Mouse (Mus musculus): ENCODE results near the gene Sema4d. TPM values are rescaled to one million over a fixed set of nuclear protein-coding genes. Genes with fewer than 3 reads are reported as not detected.

The Sema4d gene
- total and polyA plus RNA-seq, 3 experiments = 6.9 to 20.3 TPM; not detected in 1

- Histone ChIP-seq H3K4me3 (ENCODE audit: control insufficient read depth in 1 of 2, insufficient read depth in 1 of 2, low read depth in 2 of 2, low read length in 2 of 2) (no peak overlapping the region), H3K27ac (ENCODE audit: control insufficient read depth, low read depth, low read length) (no peak overlapping the region), H3K9me3 (replicated peaks; ENCODE audit: insufficient read depth, low read length) (no peaks in the 10 kb centered on the region), H3K27me3 (ENCODE audit: control insufficient read depth in 1 of 2, insufficient read depth in 2 of 2, low read length in 2 of 2) (no peaks in the 10 kb centered on the region), H3K79me2 (ENCODE audit: control insufficient read depth, insufficient read depth, low read length, poor library complexity) (no peaks in the 10 kb centered on the region), H3K36me3 (ENCODE audit: control insufficient read depth in 1 of 2, insufficient read depth in 2 of 2, low read length in 2 of 2) (peaks cover 0 to 10% of the 10 kb centered on the region in 2 experiments; a peak in 2 of 4 replicates), H3K4me1 (ENCODE audit: control insufficient read depth in 1 of 2, insufficient read depth in 2 of 2, low read length in 2 of 2) (peaks cover 6 to 11% of the 10 kb centered on the region in 2 experiments), H3K9ac (ENCODE audit: control insufficient read depth, low read depth, low read length, poor library complexity, severe bottlenecking) (no peak overlapping the region)
- no peak for TF ChIP-seq CHD2 (IDR thresholded peaks at IDR 0.05; ENCODE audit: low read length)
- TF ChIP-seq USF1 (IDR thresholded peaks at IDR 0.05; ENCODE audit: low read depth, low read length) = no peak
- TF ChIP-seq MAZ (IDR thresholded peaks at IDR 0.05; ENCODE audit: low read depth, low read length) = no peak
- TF ChIP-seq MYC (IDR thresholded peaks at IDR 0.05; ENCODE audit: low read depth, low read length) = no peak
- TF ChIP-seq TBP (IDR thresholded peaks at IDR 0.05; ENCODE audit: low read depth, low read length) = no peak
- TF ChIP-seq POLR2A (IDR thresholded peaks at IDR 0.05; ENCODE audit: control insufficient read depth in 1 of 2, insufficient read depth in 1 of 2, low read depth in 1 of 2, low read length in 2 of 2, poor library complexity in 1 of 2) = no peak
- TF ChIP-seq E2F4 (IDR thresholded peaks at IDR 0.05; ENCODE audit: borderline replicate concordance, low read depth, low read length) = no peak
- TF ChIP-seq POLR2AphosphoS2 (IDR thresholded peaks at IDR 0.05; ENCODE audit: low read length) = no peak
- no peak for TF ChIP-seq MAX (IDR thresholded peaks at IDR 0.05; ENCODE audit: low read length)
- TF ChIP-seq NELFE (IDR thresholded peaks at IDR 0.05; ENCODE audit: low read depth, low read length) = no peak
- TF ChIP-seq ZC3H11A (IDR thresholded peaks at IDR 0.05; ENCODE audit: low read depth, low read length) = no peak
- TF ChIP-seq MYB (IDR thresholded peaks at IDR 0.05; ENCODE audit: low read depth, low read length) = no peak
- TF ChIP-seq HCFC1 (IDR thresholded peaks at IDR 0.05; ENCODE audit: low read depth, low read length) = no peak
- TF ChIP-seq GABPA (IDR thresholded peaks at IDR 0.05; ENCODE audit: low read depth, low read length) = no peak
- no peak for TF ChIP-seq ELF1 (IDR thresholded peaks at IDR 0.05; ENCODE audit: low read depth, low read length)
- TF ChIP-seq TAL1 (IDR thresholded peaks at IDR 0.05; ENCODE audit: low read length) = no peak
- DNase-seq (ENCODE audit: low read depth, low spot score) = no peak
These were observed 68.1 kb downstream of the Sema4d start for GRCm38 (mm10) chr13:51725446-51725845.

DNA sequence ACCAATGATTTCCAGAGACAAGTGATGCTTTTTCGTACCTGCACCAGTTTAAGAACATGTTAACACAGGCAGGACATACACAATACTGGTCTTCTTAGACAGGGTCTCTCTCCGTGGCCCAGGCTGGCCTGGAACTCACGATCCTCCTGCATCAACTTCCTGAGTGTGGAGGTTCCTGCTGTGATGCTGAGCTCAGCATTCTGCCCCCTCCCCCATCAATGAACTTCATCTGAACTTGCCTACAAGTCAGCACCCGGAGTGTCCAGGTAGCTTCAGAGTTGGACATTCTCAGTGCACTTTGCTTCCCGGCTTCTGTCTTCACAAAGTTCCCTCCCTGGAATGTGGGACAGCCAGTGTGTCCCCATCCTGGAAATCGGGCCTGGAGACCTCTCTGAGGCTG is 69.0 kb downstream of the Sema4d start:
- Histone ChIP-seq H3K4me3 (ENCODE audit: control insufficient read depth in 1 of 2, insufficient read depth in 1 of 2, low read depth in 2 of 2, low read length in 2 of 2) (no peak overlapping the region), H3K27me3 (ENCODE audit: control insufficient read depth in 1 of 2, insufficient read depth in 2 of 2, low read length in 2 of 2) (no peaks in the 10 kb centered on the region), H3K36me3 (ENCODE audit: control insufficient read depth in 1 of 2, insufficient read depth in 2 of 2, low read length in 2 of 2) (peaks cover 0 to 8% of the 10 kb centered on the region in 2 experiments; a peak in 2 of 4 replicates), H3K79me2 (ENCODE audit: control insufficient read depth, insufficient read depth, low read length, poor library complexity) (no peaks in the 10 kb centered on the region), H3K9ac (ENCODE audit: control insufficient read depth, low read depth, low read length, poor library complexity, severe bottlenecking) (no peak overlapping the region), H3K27ac (ENCODE audit: control insufficient read depth, low read depth, low read length) (no peak overlapping the region), H3K4me1 (ENCODE audit: control insufficient read depth in 1 of 2, insufficient read depth in 2 of 2, low read length in 2 of 2) (peaks cover 5 to 6% of the 10 kb centered on the region in 2 experiments; a peak in 3 of 4 replicates), H3K9me3 (replicated peaks; ENCODE audit: insufficient read depth, low read length) (no peaks in the 10 kb centered on the region)
- TF ChIP-seq ZC3H11A (IDR thresholded peaks at IDR 0.05; ENCODE audit: low read depth, low read length) = no peak
- no peak for TF ChIP-seq USF2 (IDR thresholded peaks at IDR 0.05; ENCODE audit: borderline replicate concordance in 1 of 2, insufficient read depth in 1 of 2, low read depth in 1 of 2, low read length in 2 of 2)
- no peak for TF ChIP-seq MAZ (IDR thresholded peaks at IDR 0.05; ENCODE audit: low read depth, low read length)
- no peak for TF ChIP-seq HCFC1 (IDR thresholded peaks at IDR 0.05; ENCODE audit: low read depth, low read length)
- TF ChIP-seq ZNF384 (IDR thresholded peaks at IDR 0.05; ENCODE audit: low read depth, low read length) = no peak
- no peak for TF ChIP-seq ZKSCAN1 (IDR thresholded peaks at IDR 0.05; ENCODE audit: low read depth, low read length)
- no peak for TF ChIP-seq CTCF (IDR thresholded peaks at IDR 0.05 in 2 of 3, conservative IDR thresholded peaks at IDR 0.05 in 1 of 3; ENCODE audit: control insufficient read depth in 1 of 3, insufficient read depth in 1 of 3, low read depth in 2 of 3, low read length in 3 of 3, poor library complexity in 1 of 3, severe bottlenecking in 1 of 3)
- DNase-seq (ENCODE audit: low read depth, low spot score) = no peak
